Mouse (Mus musculus): ENCODE data around the gene Lgr5.
A peak's percentile ranks its signal among the peaks of the same experiment; 100 is the strongest.

The Lgr5 gene

DNA sequence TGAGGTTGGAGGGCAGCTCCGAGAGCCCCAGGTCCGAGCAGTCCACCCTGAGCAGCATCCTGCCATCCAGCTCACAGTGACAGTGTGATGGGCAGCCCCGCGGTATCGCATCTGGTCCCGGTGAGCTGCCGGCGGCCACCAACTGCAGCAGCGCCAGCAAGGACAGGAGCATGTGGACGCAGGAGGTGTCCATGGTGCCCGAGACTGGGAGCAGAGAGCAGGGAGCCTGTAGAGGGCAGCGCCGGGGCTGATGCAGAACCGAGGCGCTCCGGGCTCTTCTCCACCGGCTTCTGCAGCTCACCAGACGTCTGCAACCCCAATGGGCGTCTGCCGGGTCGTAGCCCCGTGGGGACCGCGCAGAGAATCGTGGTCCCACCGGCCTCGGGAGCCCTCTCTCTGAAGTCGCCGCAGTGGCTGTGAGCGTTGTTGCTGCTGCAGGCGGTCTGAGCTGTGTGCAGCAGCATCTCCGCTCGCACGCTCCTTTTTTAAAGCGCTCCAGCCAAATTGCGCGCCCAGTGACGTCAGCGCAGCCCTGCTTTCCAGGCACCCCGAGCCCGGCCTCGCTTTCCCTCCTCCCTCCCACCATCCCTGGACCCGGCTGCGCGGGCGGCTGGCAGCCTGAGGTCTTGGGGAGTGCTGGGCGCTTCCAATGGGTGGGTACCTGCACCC, at the start of gene Lgr5:
Lgr5 (minus strand) TSS at position 480 of the 669 bp plus-strand sequence.
- DNase-seq: peak; percentile 36

- DNase-seq: no peak
These were observed 39.1 kb upstream of the Lgr5 start for GRCm38 (mm10) chr10:115626678-115627077.

DNA sequence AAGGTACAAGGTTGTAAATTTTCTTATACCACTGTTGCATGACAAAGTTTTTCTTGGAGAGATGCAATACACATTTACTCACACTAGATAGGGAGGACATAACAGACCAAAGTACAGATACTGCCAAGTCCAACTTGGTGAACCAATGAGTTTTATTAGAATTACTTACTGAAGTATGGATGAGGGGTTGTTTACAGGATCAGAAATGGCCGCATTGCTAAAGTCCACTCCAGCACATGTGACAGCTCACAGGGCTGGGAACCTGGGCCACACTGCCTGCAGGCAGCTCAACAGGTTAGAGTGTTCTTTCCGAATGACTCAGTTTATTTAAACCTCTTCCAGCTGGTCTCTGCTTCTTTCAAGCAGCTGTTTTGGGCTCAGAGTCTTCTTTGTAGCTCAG, 37.4 kb upstream of the Lgr5 start:
- no peak for DNase-seq

- no peak for DNase-seq
These were observed 36.5 kb upstream of the Lgr5 start for GRCm38 (mm10) chr10:115623956-115624671.

- DNase-seq: no peak
These were observed 35.9 kb upstream of the Lgr5 start for GRCm38 (mm10) chr10:115623481-115623880.

- no peak for DNase-seq
These were observed 30.8 kb upstream of the Lgr5 start for GRCm38 (mm10) chr10:115618288-115618856.

DNA sequence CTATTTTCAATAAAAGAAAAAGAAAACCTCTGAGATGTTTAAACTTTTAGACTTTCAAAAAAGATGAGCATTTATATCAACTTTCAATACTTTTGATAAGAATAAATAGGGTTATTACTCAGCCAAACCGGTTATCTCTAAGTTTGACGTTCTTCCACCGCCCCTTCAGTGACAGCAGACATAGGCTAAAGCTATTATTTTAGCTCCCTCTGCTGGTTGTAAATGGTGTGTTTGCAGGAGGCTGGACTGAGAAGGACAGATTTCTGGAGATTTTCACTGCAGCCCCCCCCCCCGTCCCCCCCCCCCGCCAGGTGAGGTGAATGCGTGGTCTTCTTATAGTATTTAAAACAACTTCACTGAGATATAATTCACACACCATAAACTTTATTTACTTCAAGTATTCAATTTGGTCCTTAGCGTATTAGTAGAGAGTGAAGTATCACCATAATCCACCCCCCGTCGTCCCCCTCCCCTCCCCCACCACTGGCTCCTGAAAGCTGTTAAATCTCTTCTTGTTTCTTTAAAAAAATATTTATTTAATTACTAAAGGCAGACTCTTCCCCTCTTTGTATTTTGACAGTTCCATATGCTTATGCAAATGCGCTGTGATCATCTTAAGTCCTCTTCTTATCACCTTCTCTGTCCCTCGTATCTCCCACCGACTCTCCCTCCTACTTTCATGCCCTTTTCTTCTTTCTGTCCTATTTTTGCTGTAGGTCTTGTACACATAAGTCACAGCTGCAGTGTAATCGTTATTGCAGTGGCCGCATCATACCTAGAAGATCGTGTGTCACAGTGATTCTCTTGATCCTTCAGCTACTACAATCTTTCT, 30.1 kb upstream of the Lgr5 start:
- no peak for DNase-seq

GRCm38 (mm10) chr10:115595748-115596147, 8.2 kb upstream of the Lgr5 start:
- DNase-seq: no peak

- no peak for DNase-seq
These were observed 6.1 kb upstream of the Lgr5 start for GRCm38 (mm10) chr10:115593651-115594050.

DNA sequence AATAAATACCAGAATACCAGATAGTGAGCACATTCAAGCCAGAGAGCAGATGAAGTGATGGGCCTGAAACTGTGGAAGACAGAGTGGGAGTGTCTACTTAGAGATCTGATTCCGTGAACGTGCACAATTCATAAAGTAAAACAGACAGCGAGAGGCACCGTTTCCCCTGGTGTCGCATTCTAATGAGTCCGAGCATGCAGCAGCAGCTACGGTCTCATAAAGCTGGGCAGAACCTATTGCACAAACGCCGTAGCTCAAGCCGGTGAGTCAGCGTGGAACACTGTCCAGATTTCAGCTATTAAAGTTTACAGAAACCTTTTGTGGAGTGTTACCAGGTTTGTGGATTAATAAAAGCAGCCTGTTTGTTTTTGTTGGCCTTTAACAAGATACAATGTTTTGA, 5.6 kb upstream of the Lgr5 start:
- DNase-seq: no peak

GRCm38 (mm10) chr10:115587979-115588378, 399 bp upstream of the Lgr5 start:
- DNase-seq: no peak

GRCm38 (mm10) chr10:115586246-115587231, 1.0 kb downstream of the Lgr5 start:
- DNase-seq: no peak

- DNase-seq: no peak
These were observed 1.9 kb downstream of the Lgr5 start for GRCm38 (mm10) chr10:115585491-115586245.

DNA sequence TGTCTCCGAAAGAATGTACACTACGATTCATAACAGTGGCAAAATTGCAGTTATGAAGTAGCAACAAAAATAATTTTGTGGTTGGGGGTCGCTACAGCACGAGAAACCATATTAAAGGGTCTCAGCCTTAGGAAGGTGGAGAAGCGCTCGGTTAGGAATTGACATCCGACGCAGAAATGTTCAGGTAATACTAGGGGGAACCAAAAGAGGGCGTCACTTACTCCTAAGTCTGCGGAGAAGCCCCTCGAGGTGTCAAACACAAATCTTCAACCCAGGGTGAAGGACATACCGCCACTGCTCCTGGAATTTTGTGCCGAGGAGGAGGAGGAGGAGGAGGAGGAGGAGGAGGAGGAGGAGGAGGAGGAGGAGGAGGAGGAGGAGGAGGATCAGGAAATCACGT, 2.9 kb downstream of the Lgr5 start:
- DNase-seq: no peak

- DNase-seq: no peak
These were observed 4.5 kb downstream of the Lgr5 start for GRCm38 (mm10) chr10:115583071-115583470.

DNA sequence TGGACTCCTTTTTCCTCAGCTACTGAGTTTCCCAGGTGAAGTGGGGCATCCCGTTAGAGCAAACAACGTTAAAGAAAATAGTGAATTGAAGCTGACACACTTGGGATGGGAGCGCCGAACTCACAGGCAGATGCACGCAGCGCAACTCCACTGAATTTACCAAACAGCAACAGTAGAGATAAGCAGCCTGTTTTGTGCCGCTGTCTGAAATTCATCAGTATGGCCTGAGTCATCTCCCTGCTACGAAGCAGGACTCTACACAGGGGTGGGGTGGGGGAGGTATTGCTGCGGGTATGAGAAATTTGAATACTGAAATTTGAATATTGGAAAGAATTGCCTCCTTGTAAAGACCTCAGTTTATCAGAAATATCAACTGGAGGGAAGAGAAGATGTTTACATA, 5.6 kb downstream of the Lgr5 start:
- DNase-seq: no peak

DNA sequence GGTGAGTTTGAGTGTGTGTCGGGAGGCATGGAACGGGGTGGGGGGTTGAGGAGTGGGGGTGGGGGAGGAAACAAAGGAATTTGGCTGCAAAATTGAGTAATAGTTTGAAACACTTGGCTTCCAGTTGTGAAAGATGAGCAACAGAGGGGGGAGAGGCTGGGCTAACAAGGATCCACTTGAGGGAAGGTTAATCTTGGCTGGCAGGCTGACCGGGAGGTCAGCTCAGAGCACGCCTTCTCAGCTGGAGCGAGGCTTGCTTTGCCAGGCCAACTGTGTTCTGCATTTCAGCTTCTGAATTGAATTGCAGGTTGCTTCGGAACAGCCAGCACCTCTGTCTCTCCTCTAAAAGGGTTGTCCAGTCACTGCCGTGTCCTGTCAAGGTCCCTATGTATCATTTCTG, 8.1 kb downstream of the Lgr5 start:
- DNase-seq: no peak

GRCm38 (mm10) chr10:115579076-115579475, 8.5 kb downstream of the Lgr5 start:
- DNase-seq: no peak

DNA sequence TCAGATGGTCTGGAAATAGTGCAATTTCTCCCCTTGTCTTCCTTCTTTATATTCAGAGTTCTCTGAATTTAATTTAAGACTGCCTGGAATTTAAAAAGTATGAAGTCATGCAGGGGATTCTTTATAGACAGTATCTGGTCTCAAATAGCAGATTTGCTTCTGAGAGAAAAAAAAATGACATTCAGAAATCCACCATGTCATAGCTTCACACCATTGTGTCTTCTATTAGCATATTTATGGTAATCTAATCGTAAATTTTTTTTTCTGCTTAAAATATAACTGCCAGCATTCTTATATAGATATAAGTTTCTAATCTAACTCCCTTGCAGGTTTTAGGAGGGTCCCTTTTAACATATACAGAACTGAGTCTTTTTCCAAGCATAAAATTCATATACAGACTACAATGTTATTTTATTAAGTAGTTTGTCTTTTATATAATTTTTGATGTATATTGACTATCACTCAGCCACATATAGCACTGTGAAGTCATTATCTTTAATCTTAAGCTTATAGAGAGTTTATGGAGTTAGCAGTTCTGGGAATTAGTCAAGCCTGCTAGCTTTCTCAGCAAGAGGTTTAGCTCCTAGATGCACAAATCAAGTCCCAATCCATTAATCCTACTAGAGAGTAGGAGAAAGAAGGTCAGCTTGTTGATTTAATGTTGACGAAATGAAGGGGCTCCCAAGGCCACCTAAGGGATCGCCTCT, 15.7 kb downstream of the Lgr5 start:
- DNase-seq: no peak

DNA sequence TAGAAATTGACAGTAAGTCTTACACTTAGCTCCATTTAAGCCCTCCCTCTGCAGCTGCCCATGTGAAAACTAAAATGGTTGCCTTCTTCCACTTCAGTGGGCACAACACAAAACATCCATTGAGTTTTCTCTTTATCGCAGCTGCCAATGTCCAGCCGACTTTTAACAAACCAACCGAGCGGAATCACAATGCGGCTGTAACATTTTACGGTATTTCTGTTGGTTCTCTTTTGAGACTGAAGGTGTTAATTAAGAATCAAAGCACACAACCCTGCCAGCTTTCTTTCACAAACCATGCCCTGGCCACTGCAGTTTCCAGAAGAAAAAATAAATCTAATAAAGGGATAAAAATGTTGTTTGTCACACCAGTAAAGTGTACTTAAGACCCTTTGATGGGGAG, 16.3 kb downstream of the Lgr5 start:
- no peak for DNase-seq

DNA sequence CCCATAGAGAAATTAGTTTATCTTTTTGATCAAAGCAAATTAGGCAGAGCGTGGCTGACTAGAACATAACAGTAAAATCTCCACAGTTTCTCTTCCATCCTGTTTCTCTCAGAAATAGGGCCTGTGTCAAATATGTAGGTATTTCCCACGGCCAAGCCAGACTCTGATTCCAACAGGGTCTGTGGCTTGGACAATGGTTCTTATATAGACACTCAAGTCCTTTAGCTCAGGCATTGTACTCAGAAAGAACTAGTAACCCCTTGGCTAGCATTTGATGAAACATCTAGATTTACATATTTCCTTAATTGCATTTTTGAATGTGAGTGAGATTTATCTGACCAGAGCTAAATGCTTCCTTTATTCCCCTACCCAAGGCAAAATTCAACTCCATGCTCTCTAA, 17.0 kb downstream of the Lgr5 start:
- no peak for DNase-seq

Measured in kidney, adult 18-20 months (tissue).